Mouse (Mus musculus): ENCODE data around the gene Sfxn4. TPM values are rescaled to one million over a fixed set of nuclear protein-coding genes. Genes with fewer than 3 reads are reported as not detected.

Sfxn4 gene
- total RNA-seq, 2 experiments from 2014 or later: 1.9 to 2.8 TPM

Other genes starting within 250 kb of the Sfxn4 start
- gene Nanos1, start 105.5 kb downstream of the Sfxn4 start, total RNA-seq (2021): under 1 TPM; 0.38 to 0.45 TPM
- 100 to 1,000 TPM in 1 of 2 experiments, 10 to 100 TPM in 1; 96.2 to 105 TPM for gene Eif3a, start 70.8 kb downstream of the Sfxn4 start, total RNA-seq (2021)
- 10 to 100 TPM; 15.2 to 20.1 TPM for gene Fam45a, start 49.9 kb downstream of the Sfxn4 start, total RNA-seq (2021)
- 100 to 1,000 TPM; 136 to 154 TPM for gene Prdx3, start 13.1 kb upstream of the Sfxn4 start, total RNA-seq (2021)
- 1 to 10 TPM; 6.8 to 9.7 TPM for gene Grk5, start 28.3 kb upstream of the Sfxn4 start, total RNA-seq (2021)